Mouse (Mus musculus) midbrain, embryonic 16.5 days (tissue): ENCODE results near the gene Ptn. TPM values are rescaled to one million over a fixed set of nuclear protein-coding genes. Genes with fewer than 3 reads are reported as not detected.
A peak's percentile ranks its signal among the peaks of the same experiment; 100 is the strongest.

Source experiments
- ATAC-seq: fragments of 200-750 bp; cut with Nextera tagmentation; 2 replicates; pipeline ENCODE4 v1.8.0; 2017; ENCODE audit warnings: moderate TSS enrichment
- H3K27ac ChIP-seq: fragments of 300-500 bp; sonication (generic); 2 replicates; pipeline ENCODE4 v1.5.1; 2014; ENCODE audit warnings: mild to moderate bottlenecking, low read length, mixed read lengths
- H3K27me3 ChIP-seq: fragments of 300-500 bp; sonication (generic); 2 replicates; pipeline ENCODE4 v1.6.1; 2014; ENCODE audit warnings: low read depth, low read length, mixed read lengths; ENCODE audit not compliant: control insufficient read depth, insufficient read depth
- H3K36me3 ChIP-seq: fragments of 300-500 bp; sonication (generic); 2 replicates; pipeline ENCODE4 v1.6.1; 2014; ENCODE audit warnings: mild to moderate bottlenecking, low read length, moderate library complexity, mixed read lengths; ENCODE audit not compliant: control insufficient read depth, insufficient read depth
- H3K4me1 ChIP-seq: fragments of 300-500 bp; sonication (generic); 2 replicates; pipeline ENCODE4 v1.6.1; 2014; ENCODE audit warnings: mild to moderate bottlenecking, low read length, mixed read lengths; ENCODE audit not compliant: control insufficient read depth, insufficient read depth
- H3K4me2 ChIP-seq: fragments of 300-500 bp; sonication (generic); 2 replicates; pipeline ENCODE4 v1.6.1; 2014; ENCODE audit warnings: mild to moderate bottlenecking, low read length, mixed read lengths
- H3K4me3 ChIP-seq: fragments of 300-500 bp; sonication (generic); 2 replicates; pipeline ENCODE4 v1.5.1; 2014; ENCODE audit warnings: low read depth, mild to moderate bottlenecking, low read length, moderate library complexity, mixed read lengths
- H3K9ac ChIP-seq: fragments of 300-500 bp; sonication (generic); 2 replicates; pipeline ENCODE4 v1.6.1; 2014; ENCODE audit warnings: low read depth, low read length, mixed read lengths
- H3K9me3 ChIP-seq: fragments of 300-500 bp; sonication (generic); replicated peaks from 2 replicates; pipeline ENCODE4 v1.6.1; 2014; ENCODE audit warnings: mild to moderate bottlenecking, low read length, mixed read lengths; ENCODE audit not compliant: control insufficient read depth, poor library complexity, severe bottlenecking
- WGBS: fragments of 180-500 bp; shearing (Covaris S2); extraction: QIAGEN DNeasy Blood & Tissue Kit; methylation state at CpG from one replicate; pipeline ENCODE4 v1.1.7; 2014; 5-methylcytosine and 5-hydroxymethylcytosine counted together
- polyA plus RNA-seq: library from polyadenylated mRNA; unstranded; fragments of >200 nt; fragmentation: Nextera tagmentation; extraction: Ambion mirVana; gene quantifications from 2 replicates; pipeline ENCODE4 v1.2.1, GENCODE M21; 2015

Gene Ptn
- polyA plus RNA-seq, 1 experiment from 2014 or later = 861 TPM

DNA sequence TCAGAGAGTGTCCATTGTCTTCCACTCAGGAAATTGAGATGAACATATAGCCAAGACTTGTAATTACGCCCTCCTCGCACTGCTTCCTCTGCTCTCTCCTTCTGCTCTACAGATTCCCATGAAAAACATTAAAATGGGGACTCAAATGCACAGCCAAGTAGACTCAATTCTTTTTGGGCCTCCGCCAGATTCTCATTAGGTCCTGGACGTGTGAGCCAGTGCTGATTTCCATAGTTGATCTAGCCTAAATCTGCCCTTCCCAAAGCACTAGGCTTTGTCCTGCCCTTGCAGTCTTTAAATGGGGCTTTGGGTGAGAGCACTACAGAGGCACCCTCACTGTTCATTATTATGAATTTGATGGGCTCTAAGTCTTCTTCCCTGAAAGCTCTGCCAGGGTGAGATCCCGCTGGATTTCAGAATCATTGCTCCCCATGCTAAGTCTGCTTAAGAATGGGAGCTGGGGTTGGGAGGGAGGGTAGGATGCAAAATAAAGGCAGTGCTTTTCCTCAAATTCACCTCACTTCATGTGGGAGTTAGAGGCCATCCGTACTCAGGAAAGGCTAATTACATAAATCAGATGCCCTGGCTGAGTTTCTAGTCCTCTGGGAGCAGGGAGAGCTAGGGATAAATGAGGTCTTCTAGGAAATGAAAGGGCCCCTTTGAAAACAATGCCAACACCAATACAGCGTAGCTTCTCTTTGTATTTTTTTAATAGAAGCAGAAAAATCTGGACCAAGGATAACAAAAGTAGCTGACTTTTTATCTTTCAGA lies 32.3 kb downstream of the Ptn start:
- H3K36me3 ChIP-seq = no peaks in the 10 kb centered on the region
- H3K9ac ChIP-seq = no peak overlapping the region
- peaks cover 39% of the 10 kb centered on the region for H3K4me1 ChIP-seq
- no peak overlapping the region for H3K4me2 ChIP-seq
- WGBS = 28% methylated on average over 7 of the region's 7 CpGs
- no peak overlapping the region for H3K4me3 ChIP-seq
- no peaks in the 10 kb centered on the region for H3K9me3 ChIP-seq
- H3K27me3 ChIP-seq = no peaks in the 10 kb centered on the region
- peak overlapping the region; percentile 65 for H3K27ac ChIP-seq
- ATAC-seq = no peak

DNA sequence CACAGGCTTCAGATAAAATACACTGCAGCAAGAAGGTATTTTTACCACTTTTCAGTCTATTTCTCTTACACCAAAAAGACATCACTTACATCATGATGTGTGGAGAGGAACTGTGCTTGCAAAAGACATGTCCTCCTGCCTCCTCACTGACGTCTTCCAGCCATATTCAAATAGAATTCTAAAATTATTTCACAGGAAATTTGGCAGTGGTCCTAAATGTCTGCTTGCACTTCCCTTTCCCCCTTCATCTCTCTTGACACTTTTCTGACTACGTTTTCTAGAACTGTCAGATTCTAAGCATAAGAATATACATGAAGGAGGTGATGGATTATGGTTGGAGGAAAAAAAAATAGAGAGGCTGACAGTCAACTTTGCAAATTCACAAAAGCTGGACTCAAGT lies 33.0 kb downstream of the Ptn start:
- Histone ChIP-seq H3K27ac (peak overlapping the region; percentile 65), H3K9ac (no peak overlapping the region), H3K36me3 (no peaks in the 10 kb centered on the region), H3K9me3 (no peaks in the 10 kb centered on the region), H3K27me3 (no peaks in the 10 kb centered on the region), H3K4me3 (no peak overlapping the region), H3K4me1 (peaks cover 39% of the 10 kb centered on the region), H3K4me2 (no peak overlapping the region)
- ATAC-seq = no peak
- 37% methylated on average over 2 of the region's 2 CpGs for WGBS

DNA sequence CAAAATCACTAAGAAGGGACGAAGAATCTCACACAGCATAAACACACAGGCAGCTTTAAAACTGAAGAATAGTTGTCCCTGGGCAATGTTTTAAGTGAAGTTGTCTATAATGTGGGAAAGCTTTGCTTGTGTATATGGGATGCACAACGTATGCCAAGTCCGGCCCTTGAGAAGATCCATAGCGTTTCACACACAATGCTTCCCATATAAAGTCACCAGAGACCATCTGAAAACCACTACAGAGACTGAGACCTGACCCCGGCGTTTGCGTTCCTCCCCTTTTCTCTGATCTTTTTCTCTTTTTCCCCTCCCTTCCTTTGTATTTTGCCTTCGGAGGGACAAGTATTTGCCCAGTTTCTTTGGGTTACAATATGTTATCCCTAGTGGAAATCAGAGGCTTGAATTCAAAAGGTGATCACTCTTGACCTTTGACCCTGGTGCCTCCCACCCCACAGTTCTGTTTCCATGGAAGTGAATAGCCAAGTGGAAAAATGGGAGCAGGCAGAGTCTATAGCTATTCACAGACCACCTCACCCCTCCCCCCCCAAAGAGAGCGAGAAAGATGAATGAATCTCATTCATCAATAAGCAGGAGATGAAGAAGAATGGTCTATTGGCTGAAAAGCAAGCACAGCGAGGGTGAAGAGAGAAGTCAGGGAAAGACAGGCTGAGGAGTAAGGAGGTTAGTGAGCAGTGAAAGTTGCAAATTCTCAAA lies 34.2 kb downstream of the Ptn start:
- Histone ChIP-seq H3K4me1 (peaks cover 41% of the 10 kb centered on the region), H3K27me3 (no peaks in the 10 kb centered on the region), H3K36me3 (no peaks in the 10 kb centered on the region), H3K9ac (no peak overlapping the region), H3K4me3 (no peak overlapping the region), H3K9me3 (no peaks in the 10 kb centered on the region), H3K27ac (peak overlapping the region; percentile 65), H3K4me2 (no peak overlapping the region; the same call in 1 of the 2 replicates)
- 12% methylated on average over 10 of the region's 10 CpGs for WGBS
- ATAC-seq = peak; percentile 61

DNA sequence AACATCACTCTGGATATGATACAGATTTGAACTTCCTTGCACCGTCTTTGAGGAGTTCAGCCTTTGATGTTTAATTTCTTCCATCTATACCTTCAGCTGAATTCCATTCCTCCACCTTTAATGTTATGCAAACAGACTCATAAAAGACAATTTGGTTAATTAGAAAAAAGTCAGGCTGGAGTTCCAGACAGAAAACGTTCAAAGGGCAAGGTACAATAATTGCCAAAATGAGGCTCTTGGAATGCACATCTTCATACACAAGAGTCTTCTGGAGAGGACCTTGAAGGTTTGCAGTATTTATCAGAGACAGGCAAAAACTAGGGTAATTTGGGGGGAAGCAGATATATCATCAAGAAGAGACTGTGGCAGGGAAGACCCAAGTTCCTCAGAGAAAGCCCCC lies 37.5 kb downstream of the Ptn start:
- H3K9me3 ChIP-seq = no peaks in the 10 kb centered on the region
- peaks cover 26% of the 10 kb centered on the region for H3K4me1 ChIP-seq
- no peak for ATAC-seq
- no peak overlapping the region for H3K4me3 ChIP-seq
- H3K27me3 ChIP-seq = no peaks in the 10 kb centered on the region
- no peak overlapping the region for H3K4me2 ChIP-seq
- no peak overlapping the region for H3K9ac ChIP-seq
- H3K27ac ChIP-seq = no peak overlapping the region
- no peaks in the 10 kb centered on the region for H3K36me3 ChIP-seq
- 76% methylated on average over 2 of the region's 2 CpGs for WGBS

DNA sequence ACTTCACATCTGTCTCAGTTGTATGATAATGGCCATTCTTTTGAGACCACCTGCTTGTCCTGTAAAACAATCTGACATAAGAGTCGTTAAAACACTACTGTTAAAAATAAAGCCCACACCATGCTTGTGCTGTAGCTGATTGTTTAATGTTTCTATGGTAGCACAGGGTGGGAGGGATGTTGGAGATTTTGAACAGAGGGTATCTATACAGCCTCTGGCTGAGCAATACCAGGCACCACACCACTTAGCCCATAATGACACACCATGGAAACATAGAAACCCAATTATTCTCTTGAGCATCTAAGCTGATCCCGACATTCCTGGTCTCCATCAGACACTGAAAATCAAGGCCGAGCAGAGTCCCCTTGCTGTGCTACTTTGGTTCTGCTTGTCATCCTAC lies 41.0 kb downstream of the Ptn start:
- H3K4me1 ChIP-seq = peaks cover 2% of the 10 kb centered on the region
- H3K4me2 ChIP-seq = no peak overlapping the region
- no peaks in the 10 kb centered on the region for H3K9me3 ChIP-seq
- no peak overlapping the region for H3K9ac ChIP-seq
- H3K27ac ChIP-seq = no peak overlapping the region
- H3K36me3 ChIP-seq = no peaks in the 10 kb centered on the region
- no peaks in the 10 kb centered on the region for H3K27me3 ChIP-seq
- H3K4me3 ChIP-seq = no peak overlapping the region
- 56% methylated on average over 3 of the region's 3 CpGs for WGBS
- 0 out of 2 replicates have a peak, but pooled peaks have one; percentile 54 for ATAC-seq

DNA sequence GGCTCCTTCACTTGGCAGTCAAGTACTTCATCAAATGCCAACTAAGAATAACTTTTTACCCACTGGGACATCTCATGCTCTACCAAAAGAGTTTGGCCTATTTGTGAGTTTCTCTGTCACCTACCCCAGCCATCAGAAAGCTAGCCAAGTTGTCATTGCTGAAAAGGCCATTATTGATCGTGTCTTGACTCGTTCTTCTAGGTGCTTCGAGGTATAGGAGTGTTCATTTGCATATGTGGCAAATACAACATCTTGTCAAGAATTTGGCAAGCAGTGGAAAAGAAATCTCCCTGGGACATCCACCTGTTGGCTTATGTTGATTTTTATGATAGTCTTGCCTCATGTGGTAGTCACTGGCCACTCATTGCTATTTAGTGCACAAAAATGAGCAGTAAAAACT lies 43.1 kb downstream of the Ptn start:
- H3K36me3 ChIP-seq = no peaks in the 10 kb centered on the region
- no peak for ATAC-seq
- no peak overlapping the region for H3K4me3 ChIP-seq
- no peaks in the 10 kb centered on the region for H3K27me3 ChIP-seq
- H3K9me3 ChIP-seq = no peaks in the 10 kb centered on the region
- H3K4me1 ChIP-seq = peaks cover 4% of the 10 kb centered on the region; the same call in 1 of the 2 replicates
- 97% methylated on average over 3 of the region's 3 CpGs for WGBS
- no peak overlapping the region for H3K4me2 ChIP-seq
- no peak overlapping the region for H3K9ac ChIP-seq
- H3K27ac ChIP-seq = no peak overlapping the region

DNA sequence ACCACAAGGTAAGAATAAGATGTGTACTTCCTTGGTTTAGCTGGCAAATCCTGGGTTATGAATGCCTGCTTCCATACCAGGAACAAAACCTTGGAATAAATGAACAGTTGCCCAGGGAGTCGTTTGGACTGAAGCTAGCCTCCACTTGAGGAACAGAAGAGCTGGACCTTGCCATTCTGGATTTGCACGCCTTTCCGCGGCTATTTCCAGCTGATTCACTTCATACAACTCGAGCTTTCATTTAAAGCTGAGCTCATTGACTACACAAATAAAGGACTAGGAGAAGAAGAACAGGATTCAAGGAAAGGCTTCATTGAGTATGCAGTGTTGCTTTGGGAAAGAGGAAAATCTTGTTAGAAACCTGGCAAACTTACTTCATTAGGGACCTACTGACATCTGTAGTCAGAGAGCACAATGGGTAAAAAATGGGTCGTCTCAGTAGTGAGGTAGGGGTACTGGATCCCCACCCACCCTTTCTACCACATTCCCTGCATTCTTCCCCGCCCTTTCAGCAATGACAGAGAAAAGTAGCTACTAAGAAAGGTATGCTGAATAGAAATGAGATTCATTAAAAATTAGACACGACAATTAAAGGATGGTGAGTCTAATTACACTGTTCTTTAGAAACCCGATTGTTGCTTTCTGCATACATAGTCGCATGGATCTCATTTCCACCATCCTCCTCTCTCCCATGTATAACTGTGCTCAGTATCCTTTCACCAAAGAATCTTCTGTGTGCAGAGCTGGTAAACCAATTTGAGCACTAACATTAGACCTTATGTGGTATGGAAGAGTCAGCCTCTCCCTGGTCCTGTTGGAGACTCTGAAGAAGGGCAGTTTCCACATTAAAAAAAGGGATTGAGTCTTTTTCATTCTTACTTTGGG lies 54.8 kb downstream of the Ptn start:
- H3K4me2 ChIP-seq = no peak overlapping the region
- H3K27me3 ChIP-seq = no peaks in the 10 kb centered on the region
- no peak overlapping the region for H3K9ac ChIP-seq
- no peak overlapping the region for H3K27ac ChIP-seq
- H3K4me1 ChIP-seq = peaks cover 6% of the 10 kb centered on the region
- H3K9me3 ChIP-seq = no peaks in the 10 kb centered on the region
- ATAC-seq = 0 out of 2 replicates have a peak, but pooled peaks have one; percentile 32
- no peak overlapping the region for H3K4me3 ChIP-seq
- WGBS = 46% methylated on average over 10 of the region's 10 CpGs
- no peaks in the 10 kb centered on the region for H3K36me3 ChIP-seq

DNA sequence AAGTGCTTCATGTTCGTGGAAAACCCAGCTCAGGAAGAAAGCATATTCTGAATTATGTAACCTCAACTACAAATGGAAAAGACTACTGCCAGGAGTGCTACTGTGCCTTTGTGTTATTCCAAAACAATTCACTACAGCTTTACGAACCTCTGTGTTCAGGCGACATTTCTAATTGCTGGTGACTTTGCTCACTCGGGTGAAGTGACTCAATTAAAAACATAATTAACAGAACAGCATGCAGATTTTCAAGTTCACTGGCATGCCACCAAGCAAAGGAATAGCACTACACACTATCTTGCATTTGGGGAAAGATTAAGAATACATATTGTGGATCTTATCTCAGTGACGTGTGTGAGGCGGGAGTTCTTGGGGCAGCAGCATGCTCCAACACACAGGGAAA lies 57.1 kb downstream of the Ptn start:
- Histone ChIP-seq H3K9ac (no peak overlapping the region), H3K4me3 (no peak overlapping the region), H3K4me1 (peaks cover 6% of the 10 kb centered on the region), H3K9me3 (no peaks in the 10 kb centered on the region), H3K27me3 (no peaks in the 10 kb centered on the region), H3K36me3 (no peaks in the 10 kb centered on the region), H3K4me2 (no peak overlapping the region), H3K27ac (peak overlapping the region; percentile 6; the same call in 1 of the 2 replicates)
- 55% methylated on average over 6 of the region's 6 CpGs for WGBS
- no peak for ATAC-seq
